Mouse (Mus musculus): ENCODE measurements around the gene Sh3bgrl3. TPM values are rescaled to one million over a fixed set of nuclear protein-coding genes. Genes with fewer than 3 reads are reported as not detected.
A peak's percentile ranks its signal among the peaks of the same experiment; 100 is the strongest.

The Sh3bgrl3 gene
- polyA plus RNA-seq, 1 experiment from 2014 or later: 202 TPM

- H3K9me3 ChIP-seq: no peaks in the 10 kb centered on the region
- no peak for ATAC-seq (ENCODE audit: extremely low read depth, insufficient number of reproducible peaks, low FRiP score, low TSS enrichment)
- WGBS: 50% methylated on average over 16 of the region's 16 CpGs
- H3K27ac ChIP-seq (replicated peaks): no peak overlapping the region
- no peaks in the 10 kb centered on the region for H3K4me1 ChIP-seq
- no peaks in the 10 kb centered on the region for H3K27me3 ChIP-seq (replicated peaks)
- H3K4me3 ChIP-seq: no peak overlapping the region
- no peak overlapping the region for H3K4me2 ChIP-seq
- H3K36me3 ChIP-seq: no peaks in the 10 kb centered on the region
- no peak overlapping the region for H3K9ac ChIP-seq
Measured at GRCm38 (mm10) chr4:134090521-134091224, 37.9 kb downstream of the Sh3bgrl3 start.

GRCm38 (mm10) chr4:134089029-134089428, 39.6 kb downstream of the Sh3bgrl3 start:
- Histone ChIP-seq H3K4me2 (no peak overlapping the region), H3K27ac (replicated peaks) (no peak overlapping the region), H3K27me3 (replicated peaks) (no peaks in the 10 kb centered on the region), H3K4me3 (no peak overlapping the region), H3K9me3 (peaks cover 3% of the 10 kb centered on the region; the same call in 1 of the 2 replicates), H3K36me3 (no peaks in the 10 kb centered on the region), H3K9ac (no peak overlapping the region), H3K4me1 (no peaks in the 10 kb centered on the region)
- WGBS: 80% methylated on average over 9 of the region's 9 CpGs
- ATAC-seq (ENCODE audit: extremely low read depth, insufficient number of reproducible peaks, low FRiP score, low TSS enrichment): no peak

DNA sequence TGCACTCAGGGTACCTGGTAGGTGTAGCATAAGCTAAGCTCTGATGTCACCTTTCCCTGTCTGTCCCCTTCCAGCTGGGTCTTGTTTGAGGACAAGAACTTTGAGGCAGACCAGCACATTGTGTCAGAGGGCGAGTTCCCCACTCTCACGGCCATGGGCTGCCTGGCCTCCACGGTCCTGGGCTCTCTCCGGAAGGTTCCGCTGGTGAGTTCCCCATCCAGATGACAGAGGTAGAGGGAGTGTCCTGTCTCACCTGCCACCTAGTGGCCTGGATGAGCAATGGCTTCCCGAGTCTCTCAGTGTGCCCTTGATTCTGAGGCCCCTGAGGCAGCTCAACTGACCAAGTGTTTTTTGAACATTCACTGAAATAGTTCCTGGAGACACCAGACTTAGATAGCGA, 41.2 kb downstream of the Sh3bgrl3 start:
- H3K9ac ChIP-seq: no peak overlapping the region
- no peaks in the 10 kb centered on the region for H3K36me3 ChIP-seq
- H3K4me2 ChIP-seq: 0 out of 2 replicates have a peak overlapping the region, but pooled peaks have one; percentile 16
- no peak overlapping the region for H3K27ac ChIP-seq (replicated peaks)
- peaks cover 3% of the 10 kb centered on the region; the same call in 1 of the 2 replicates for H3K9me3 ChIP-seq
- ATAC-seq (ENCODE audit: extremely low read depth, insufficient number of reproducible peaks, low FRiP score, low TSS enrichment): no peak
- 27% methylated on average over 7 of the region's 7 CpGs for WGBS
- peaks cover 2% of the 10 kb centered on the region for H3K4me1 ChIP-seq
- H3K27me3 ChIP-seq (replicated peaks): peaks cover 8% of the 10 kb centered on the region
- no peak overlapping the region for H3K4me3 ChIP-seq

GRCm38 (mm10) chr4:134084999-134085398, 43.6 kb downstream of the Sh3bgrl3 start:
- 80% methylated on average over 4 of the region's 4 CpGs for WGBS
- Histone ChIP-seq H3K4me3 (no peak overlapping the region), H3K27ac (replicated peaks) (no peak overlapping the region)

DNA sequence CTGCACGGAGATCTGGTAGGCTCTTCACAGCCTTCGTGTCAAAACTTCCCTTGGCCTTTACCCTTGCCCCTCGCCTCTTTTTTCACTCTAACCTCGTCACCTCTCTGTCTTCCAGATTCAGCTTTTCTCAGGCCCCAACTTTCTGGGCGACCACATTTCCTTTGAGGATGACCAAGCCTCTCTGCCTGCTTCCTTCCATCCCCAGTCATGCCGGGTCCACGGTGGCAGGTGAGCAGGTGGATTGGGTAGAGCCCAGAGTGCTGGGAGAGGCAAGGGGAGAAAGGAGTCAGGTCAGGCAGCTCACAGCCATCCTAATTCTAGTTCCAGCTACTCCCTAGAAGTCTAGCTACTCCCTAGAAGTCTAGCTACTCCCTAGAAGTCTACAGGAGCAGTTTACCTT, 46.1 kb downstream of the Sh3bgrl3 start:
- H3K36me3 ChIP-seq: no peaks in the 10 kb centered on the region
- H3K27ac ChIP-seq (replicated peaks): no peak overlapping the region
- 25% methylated on average over 7 of the region's 7 CpGs for WGBS
- H3K4me2 ChIP-seq: peak overlapping the region; percentile 73
- 0 out of 2 replicates have a peak overlapping the region, but pooled peaks have one; percentile 61 for H3K9ac ChIP-seq
- peaks cover 34% of the 10 kb centered on the region for H3K27me3 ChIP-seq (replicated peaks)
- ATAC-seq (ENCODE audit: extremely low read depth, insufficient number of reproducible peaks, low FRiP score, low TSS enrichment): no peak
- H3K4me3 ChIP-seq: peak overlapping the region; percentile 51
- H3K9me3 ChIP-seq: peaks cover 3% of the 10 kb centered on the region; the same call in 1 of the 2 replicates
- peaks cover 18% of the 10 kb centered on the region for H3K4me1 ChIP-seq

More at GRCm38 (mm10) chr4:134084999-134085398, 43.6 kb downstream of the Sh3bgrl3 start:
- no peak for ATAC-seq (ENCODE audit: extremely low read depth, insufficient number of reproducible peaks, low FRiP score, low TSS enrichment)
- Histone ChIP-seq H3K27me3 (replicated peaks) (peaks cover 32% of the 10 kb centered on the region), H3K9ac (no peak overlapping the region), H3K36me3 (no peaks in the 10 kb centered on the region), H3K9me3 (peaks cover 3% of the 10 kb centered on the region; the same call in 1 of the 2 replicates), H3K4me1 (peaks cover 13% of the 10 kb centered on the region), H3K4me2 (no peak overlapping the region)

- Histone ChIP-seq H3K4me3 (peak overlapping the region; percentile 51), H3K9ac (peak overlapping the region; percentile 61), H3K27me3 (replicated peaks) (peaks cover 34% of the 10 kb centered on the region), H3K4me2 (peak overlapping the region; percentile 73), H3K9me3 (peaks cover 3% of the 10 kb centered on the region; the same call in 1 of the 2 replicates), H3K4me1 (peaks cover 18% of the 10 kb centered on the region), H3K27ac (replicated peaks) (no peak overlapping the region), H3K36me3 (no peaks in the 10 kb centered on the region)
- under 1% methylated on average over 41 of the region's 41 CpGs for WGBS
- peak; percentile 76 for ATAC-seq (ENCODE audit: extremely low read depth, insufficient number of reproducible peaks, low FRiP score, low TSS enrichment)
Measured at GRCm38 (mm10) chr4:134081730-134082386, 46.7 kb downstream of the Sh3bgrl3 start.

GRCm38 (mm10) chr4:134080674-134081073, 47.9 kb downstream of the Sh3bgrl3 start:
- peaks cover 34% of the 10 kb centered on the region for H3K27me3 ChIP-seq (replicated peaks)
- WGBS: 76% methylated on average over 4 of the region's 4 CpGs
- H3K36me3 ChIP-seq: no peaks in the 10 kb centered on the region
- no peak overlapping the region for H3K4me2 ChIP-seq
- no peak overlapping the region for H3K9ac ChIP-seq
- H3K27ac ChIP-seq (replicated peaks): no peak overlapping the region
- H3K4me1 ChIP-seq: peaks cover 18% of the 10 kb centered on the region
- peaks cover 3% of the 10 kb centered on the region; the same call in 1 of the 2 replicates for H3K9me3 ChIP-seq
- ATAC-seq (ENCODE audit: extremely low read depth, insufficient number of reproducible peaks, low FRiP score, low TSS enrichment): no peak
- no peak overlapping the region for H3K4me3 ChIP-seq

DNA sequence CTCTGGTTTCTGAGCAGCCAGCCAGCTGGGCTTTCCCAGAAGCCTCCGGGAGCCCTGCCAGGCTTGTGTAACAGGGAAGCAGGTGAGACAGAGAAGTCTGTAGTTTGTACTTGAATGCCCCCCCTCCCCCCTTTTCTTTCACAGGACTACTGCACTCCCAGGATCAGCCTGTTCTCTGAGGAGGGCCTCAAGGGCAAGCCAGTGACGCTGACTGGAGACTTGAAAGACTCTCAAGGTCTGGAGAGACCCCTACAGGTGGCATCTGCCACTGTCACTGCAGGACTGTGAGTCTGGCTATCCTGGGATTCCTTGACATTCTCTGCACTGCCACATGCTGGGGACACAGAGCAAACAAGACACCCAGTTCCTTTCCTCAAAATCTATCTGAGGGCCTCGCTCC, 49.9 kb downstream of the Sh3bgrl3 start:
- Histone ChIP-seq H3K36me3 (no peaks in the 10 kb centered on the region), H3K9me3 (no peaks in the 10 kb centered on the region), H3K9ac (0 out of 2 replicates have a peak overlapping the region, but pooled peaks have one; percentile 37), H3K4me2 (no peak overlapping the region), H3K27me3 (replicated peaks) (peaks cover 36% of the 10 kb centered on the region), H3K4me1 (peaks cover 18% of the 10 kb centered on the region), H3K4me3 (no peak overlapping the region), H3K27ac (replicated peaks) (no peak overlapping the region)
- WGBS: 19% methylated on average over 3 of the region's 3 CpGs
- no peak for ATAC-seq (ENCODE audit: extremely low read depth, insufficient number of reproducible peaks, low FRiP score, low TSS enrichment)

Other genes starting within 250 kb of the Sh3bgrl3 start
- gene Rps6ka1, start 241.0 kb downstream of the Sh3bgrl3 start, polyA plus RNA-seq (2015; fragmentation: Nextera tagmentation; extraction: Ambion mirVana): 18.3 and 18.9 TPM in 2 replicates
- 1,526 and 1,676 TPM in 2 replicates for gene Hmgn2, start 160.1 kb downstream of the Sh3bgrl3 start, polyA plus RNA-seq (2015; fragmentation: Nextera tagmentation; extraction: Ambion mirVana)
- gene Dhdds, start 127.9 kb downstream of the Sh3bgrl3 start, polyA plus RNA-seq (2015; fragmentation: Nextera tagmentation; extraction: Ambion mirVana): 31.0 and 33.6 TPM in 2 replicates
- 0.25 and 0.27 TPM in 2 replicates for gene Lin28a, start 109.9 kb downstream of the Sh3bgrl3 start, polyA plus RNA-seq (2015; fragmentation: Nextera tagmentation; extraction: Ambion mirVana)
- gene Zfp683, start 75.0 kb downstream of the Sh3bgrl3 start, polyA plus RNA-seq (2015; fragmentation: Nextera tagmentation; extraction: Ambion mirVana): not detected in 2 replicates
- 0.46 TPM in 1 of 2 replicates, not detected in the other for gene Crybg2, start 68.0 kb downstream of the Sh3bgrl3 start, polyA plus RNA-seq (2015; fragmentation: Nextera tagmentation; extraction: Ambion mirVana)
- gene Cd52, start 33.7 kb downstream of the Sh3bgrl3 start, polyA plus RNA-seq (2015; fragmentation: Nextera tagmentation; extraction: Ambion mirVana): 7.6 and 7.7 TPM in 2 replicates
- 1.7 and 2.1 TPM in 2 replicates for gene Ubxn11, start 26.2 kb downstream of the Sh3bgrl3 start, polyA plus RNA-seq (2015; fragmentation: Nextera tagmentation; extraction: Ambion mirVana)
- 25.8 and 28.3 TPM in 2 replicates for gene Cep85, start 58.3 kb upstream of the Sh3bgrl3 start, polyA plus RNA-seq (2015; fragmentation: Nextera tagmentation; extraction: Ambion mirVana)
- gene Gm7534, start 74.2 kb upstream of the Sh3bgrl3 start, polyA plus RNA-seq (2015; fragmentation: Nextera tagmentation; extraction: Ambion mirVana): not detected in 2 replicates
- not detected in 2 replicates for gene Catsper4, start 98.6 kb upstream of the Sh3bgrl3 start, polyA plus RNA-seq (2015; fragmentation: Nextera tagmentation; extraction: Ambion mirVana)
- gene Cnksr1, start 109.6 kb upstream of the Sh3bgrl3 start, polyA plus RNA-seq (2015; fragmentation: Nextera tagmentation; extraction: Ambion mirVana): 1.3 and 1.5 TPM in 2 replicates
- 0.17 and 0.21 TPM in 2 replicates for gene E130218I03Rik, start 114.9 kb upstream of the Sh3bgrl3 start, polyA plus RNA-seq (2015; fragmentation: Nextera tagmentation; extraction: Ambion mirVana)
- 9.2 and 9.9 TPM in 2 replicates for gene Zfp593, start 116.8 kb upstream of the Sh3bgrl3 start, polyA plus RNA-seq (2015; fragmentation: Nextera tagmentation; extraction: Ambion mirVana)
- not detected in 2 replicates for gene Gm30191, start 118.1 kb upstream of the Sh3bgrl3 start, polyA plus RNA-seq (2015; fragmentation: Nextera tagmentation; extraction: Ambion mirVana)
- gene Grrp1, start 125.3 kb upstream of the Sh3bgrl3 start, polyA plus RNA-seq (2015; fragmentation: Nextera tagmentation; extraction: Ambion mirVana): 4.3 and 5.0 TPM in 2 replicates
- gene Pdik1l, start 159.1 kb upstream of the Sh3bgrl3 start, polyA plus RNA-seq (2015; fragmentation: Nextera tagmentation; extraction: Ambion mirVana): 13.4 and 13.5 TPM in 2 replicates
- gene Trim63, start 186.3 kb upstream of the Sh3bgrl3 start, polyA plus RNA-seq (2015; fragmentation: Nextera tagmentation; extraction: Ambion mirVana): 108 and 136 TPM in 2 replicates
- 0.11 and 0.19 TPM in 2 replicates for gene Slc30a2, start 214.4 kb upstream of the Sh3bgrl3 start, polyA plus RNA-seq (2015; fragmentation: Nextera tagmentation; extraction: Ambion mirVana)

All from heart, embryonic 13.5 days (tissue).